ENCODE assay signal across 13 mouse cellular contexts in genomic region chr17:71256806-71257536, GRCm38 (mm10). TPM values are rescaled to one million over a fixed set of nuclear protein-coding genes. Genes with fewer than 3 reads are reported as not detected.
DNase-seq lines count a peak whose midpoint lies in the region; ATAC-seq and TF ChIP-seq lines count a peak whose summit lies in the region.
"Had no signal": no experiment of that assay in that cellular context is flagged by ENCODE, and none has a peak within 500 bp of the region (broad histone marks: within the 10 kb centered on the region; RNA-seq: fewer than 3 reads in every experiment).

No protein-coding gene starts in this region.

- no peak for DNase-seq in forebrain, embryonic 10.5 days (ENCODE audit: extremely low spot score, low spot score)
- DNase-seq in kidney, postnatal 4 days = no peak
- DNase-seq in left cerebral cortex, postnatal 25 days (ENCODE audit: low spot score in 2 of 2) = no peak
- no peak for DNase-seq in B cell, adult 2 months
- DNase-seq: retina, postnatal 1 day had no signal

- peaks cover 18% of the 10 kb centered on the region for H3K4me1 ChIP-seq in forebrain, embryonic 10.5 days
- H3K4me1 ChIP-seq in forebrain, embryonic 13.5 days = no peaks in the 10 kb centered on the region
- peaks cover 22% of the 10 kb centered on the region for H3K4me1 ChIP-seq in E14TG2a.4 (replicated peaks; ENCODE audit: low read depth, low read length)
- peaks cover 100% of the 10 kb centered on the region for H3K4me1 ChIP-seq in megakaryocyte, embryonic 14.5 days

- peak overlapping the region; percentile 53; the same call in 1 of the 2 replicates for H3K27ac ChIP-seq in forebrain, embryonic 10.5 days
- no peak overlapping the region for H3K27ac ChIP-seq in forebrain, embryonic 13.5 days
- H3K27ac ChIP-seq: embryonic facial prominence, embryonic 15.5 days; hindbrain, embryonic 13.5 days; kidney, postnatal 0 days; lung, embryonic 15.5 days had no signal

- no peak overlapping the region for H3K9ac ChIP-seq in forebrain, embryonic 13.5 days
- H3K9ac ChIP-seq: embryonic facial prominence, embryonic 15.5 days; hindbrain, embryonic 13.5 days; lung, embryonic 15.5 days had no signal

- H3K4me3 ChIP-seq in forebrain, embryonic 10.5 days = no peak overlapping the region
- no peak overlapping the region for H3K4me3 ChIP-seq in forebrain, embryonic 13.5 days
- peak overlapping the region; percentile 59; the same call in 1 of the 2 replicates for H3K4me3 ChIP-seq in E14TG2a.4 (replicated peaks; ENCODE audit: low read length)
- peak overlapping the region; percentile 90 for H3K4me3 ChIP-seq in megakaryocyte, embryonic 14.5 days (replicated peaks)
- H3K4me3 ChIP-seq: embryonic facial prominence, embryonic 15.5 days; hindbrain, embryonic 13.5 days; lung, embryonic 15.5 days had no signal

- ATAC-seq in forebrain, embryonic 13.5 days = no peak
- ATAC-seq in granulocyte monocyte progenitor cell, adult 5-6 weeks (replicated peaks; ENCODE audit: poor library complexity, severe bottlenecking) = peak; percentile 70

- peaks cover 38% of the 10 kb centered on the region for H3K36me3 ChIP-seq in forebrain, embryonic 10.5 days (replicated peaks)
- H3K36me3 ChIP-seq in forebrain, embryonic 13.5 days (ENCODE audit: poor library complexity, severe bottlenecking) = no peaks in the 10 kb centered on the region
- no peaks in the 10 kb centered on the region for H3K36me3 ChIP-seq in E14TG2a.4 (ENCODE audit: insufficient read depth, low read length)
- peaks cover 55% of the 10 kb centered on the region for H3K36me3 ChIP-seq in megakaryocyte, embryonic 14.5 days (replicated peaks; ENCODE audit: low read length)
- H3K36me3 ChIP-seq: lung, embryonic 15.5 days had no signal

- intact Hi-C loops in left cerebral cortex, postnatal 25 days (cut with DNase I) = no loop called here

- H3K9me3 ChIP-seq in forebrain, embryonic 10.5 days = no peaks in the 10 kb centered on the region
- H3K9me3 ChIP-seq in forebrain, embryonic 13.5 days (replicated peaks) = no peaks in the 10 kb centered on the region
- no peaks in the 10 kb centered on the region for H3K9me3 ChIP-seq in E14TG2a.4 (ENCODE audit: low read length)
- no peaks in the 10 kb centered on the region for H3K9me3 ChIP-seq in megakaryocyte, embryonic 14.5 days
- H3K9me3 ChIP-seq: embryonic facial prominence, embryonic 15.5 days; hindbrain, embryonic 13.5 days; lung, embryonic 15.5 days had no signal

- 92% methylated on average over 13 of the region's 13 CpGs for WGBS in forebrain, embryonic 10.5 days
- 89% methylated on average over 13 of the region's 13 CpGs for WGBS in forebrain, embryonic 13.5 days

- TF ChIP-seq CTCF in E14TG2a.4 (conservative IDR thresholded peaks at IDR 0.05; ENCODE audit: low read length) = no peak

- no peak overlapping the region for H3K4me2 ChIP-seq in forebrain, embryonic 13.5 days
- H3K4me2 ChIP-seq: embryonic facial prominence, embryonic 15.5 days; hindbrain, embryonic 13.5 days; lung, embryonic 15.5 days had no signal

- H3K27me3 ChIP-seq in forebrain, embryonic 10.5 days (ENCODE audit: poor library complexity, severe bottlenecking) = no peaks in the 10 kb centered on the region
- H3K27me3 ChIP-seq in forebrain, embryonic 13.5 days = no peaks in the 10 kb centered on the region
- H3K27me3 ChIP-seq in E14TG2a.4 (ENCODE audit: insufficient read depth, low read length) = no peaks in the 10 kb centered on the region
- H3K27me3 ChIP-seq in megakaryocyte, embryonic 14.5 days (replicated peaks) = no peaks in the 10 kb centered on the region
- H3K27me3 ChIP-seq: embryonic facial prominence, embryonic 15.5 days; hindbrain, embryonic 13.5 days; lung, embryonic 15.5 days had no signal

RNA-seq across cellular contexts. Expression of gene Emilin2, which starts 54.8 kb away (rescaled TPM):
- 19.7 and 22.6 TPM in 2 replicates for polyA plus RNA-seq in forebrain, embryonic 10.5 days (2016; fragmentation: Nextera tagmentation; extraction: Ambion mirVana)
- polyA plus RNA-seq in forebrain, embryonic 13.5 days (2015; fragmentation: Nextera tagmentation; extraction: Ambion mirVana) = 1.5 and 2.5 TPM in 2 replicates
- 14.3 and 19.0 TPM in 2 replicates for total RNA-seq in granulocyte monocyte progenitor cell, adult 5-6 weeks (2014; fragmentation: Nextera tagmentation)
- total RNA-seq in granulocyte monocyte progenitor cell, adult 5-6 weeks (2017) = 25.0 and 25.8 TPM in 2 replicates
- polyA plus RNA-seq in megakaryocyte, embryonic 14.5 days (2012; ENCODE audit: insufficient read depth, low replicate concordance) = 133 and 271 TPM in 2 replicates
- total RNA-seq in left cerebral cortex, postnatal 25 days (2021) = 1 to 10 TPM; 1.9 to 2.5 TPM

Comparison
In these comparisons a context has a peak if more than half of its experiments do, and no peak if none do; other contexts are left out.
1. H3K4me3 ChIP-seq: peak in E14TG2a.4 (single experiment) and megakaryocyte, embryonic 14.5 days (single experiment); none in forebrain, embryonic 10.5 days (single experiment) and forebrain, embryonic 13.5 days (single experiment).